Mouse (Mus musculus): Measurements from ENCODE around the gene Map3k3. TPM values are rescaled to one million over a fixed set of nuclear protein-coding genes. Genes with fewer than 3 reads are reported as not detected.
"Not testable (repeated sequence)": the region's sequence is repeated elsewhere in the genome, so short reads cannot be mapped to it uniquely, and the experiment has no call there.

The Map3k3 gene
- polyA plus RNA-seq, 1 experiment from 2014 or later = 14.7 TPM

DNA sequence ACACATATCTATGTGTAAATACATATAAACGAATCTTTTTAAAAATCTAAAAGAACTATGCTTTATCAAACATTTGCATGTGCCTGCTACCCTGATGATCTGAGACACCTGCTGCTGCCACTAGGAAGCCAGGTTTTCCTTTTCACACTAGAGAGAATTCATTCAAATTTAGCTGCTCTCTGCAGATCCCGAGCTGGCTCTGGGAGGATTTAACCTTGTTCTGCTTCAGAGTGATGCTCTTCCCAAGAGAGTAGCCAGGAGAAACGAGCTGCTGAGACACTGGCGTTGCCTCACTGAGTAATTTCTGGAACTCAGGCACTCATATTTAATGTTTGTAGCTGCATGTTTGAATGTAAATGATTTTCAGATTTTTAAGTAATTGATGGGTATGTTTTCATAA, 40.4 kb downstream of the Map3k3 start:
- Histone ChIP-seq H3K4me3 (replicated peaks; ENCODE audit: low read length) (no peak overlapping the region), H3K27ac (ENCODE audit: low read length) (no peak overlapping the region), H3K4me2 (ENCODE audit: low read length) (no peak overlapping the region), H3K9me3 (ENCODE audit: control insufficient read depth, low read length) (no peaks in the 10 kb centered on the region), H3K4me1 (replicated peaks; ENCODE audit: control insufficient read depth, insufficient read depth, low read length) (no peaks in the 10 kb centered on the region), H3K9ac (replicated peaks; ENCODE audit: low read depth, low read length) (no peak overlapping the region), H3K27me3 (replicated peaks; ENCODE audit: control insufficient read depth, insufficient read depth, low read length) (no peaks in the 10 kb centered on the region), H3K36me3 (ENCODE audit: control insufficient read depth, insufficient read depth) (peaks cover 13% of the 10 kb centered on the region; the same call in 1 of the 2 replicates)
- no peak for ATAC-seq
- 73% methylated on average over 4 of the region's 4 CpGs for WGBS

DNA sequence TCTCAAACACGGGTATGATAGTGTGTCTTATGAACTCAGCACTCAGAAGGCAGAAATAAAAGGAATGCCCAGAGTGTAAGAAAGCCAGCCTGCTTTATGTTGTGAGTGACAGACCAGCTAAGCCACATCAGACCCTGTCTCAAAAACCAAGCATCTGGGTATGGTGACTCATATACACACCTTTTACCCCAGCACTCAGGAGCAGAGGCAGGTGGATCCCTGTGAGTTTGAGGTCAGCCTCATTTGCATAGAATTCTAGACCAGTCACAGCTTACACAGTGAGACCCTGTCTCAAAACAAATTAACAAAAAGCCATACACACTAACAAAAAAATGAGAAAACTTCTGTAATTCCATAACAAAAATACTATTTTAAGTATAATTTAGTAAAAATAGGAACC, 41.4 kb downstream of the Map3k3 start:
- H3K9ac ChIP-seq (replicated peaks; ENCODE audit: low read depth, low read length) = no peak overlapping the region
- H3K36me3 ChIP-seq (ENCODE audit: control insufficient read depth, insufficient read depth) = peaks cover 13% of the 10 kb centered on the region; the same call in 1 of the 2 replicates
- 70% methylated on average over 1 of the region's 1 CpGs for WGBS
- no peaks in the 10 kb centered on the region for H3K4me1 ChIP-seq (replicated peaks; ENCODE audit: control insufficient read depth, insufficient read depth, low read length)
- no peaks in the 10 kb centered on the region for H3K27me3 ChIP-seq (replicated peaks; ENCODE audit: control insufficient read depth, insufficient read depth, low read length)
- no peak overlapping the region for H3K4me2 ChIP-seq (ENCODE audit: low read length)
- H3K27ac ChIP-seq (ENCODE audit: low read length) = no peak overlapping the region
- no peaks in the 10 kb centered on the region for H3K9me3 ChIP-seq (ENCODE audit: control insufficient read depth, low read length)
- no peak for ATAC-seq
- no peak overlapping the region for H3K4me3 ChIP-seq (replicated peaks; ENCODE audit: low read length)

- peaks cover 13% of the 10 kb centered on the region; the same call in 1 of the 2 replicates for H3K36me3 ChIP-seq (ENCODE audit: control insufficient read depth, insufficient read depth)
- not testable (repeated sequence) for H3K4me1 ChIP-seq (replicated peaks; ENCODE audit: control insufficient read depth, insufficient read depth, low read length); H3K27me3 ChIP-seq (replicated peaks; ENCODE audit: control insufficient read depth, insufficient read depth, low read length); H3K9ac ChIP-seq (replicated peaks; ENCODE audit: low read depth, low read length); H3K4me2 ChIP-seq (ENCODE audit: low read length); H3K9me3 ChIP-seq (ENCODE audit: control insufficient read depth, low read length); H3K4me3 ChIP-seq (replicated peaks; ENCODE audit: low read length); ATAC-seq; H3K27ac ChIP-seq (ENCODE audit: low read length)
- WGBS = 96% methylated on average over 4 of the region's 6 CpGs
Measured at GRCm38 (mm10) chr11:106126727-106127373, 42.4 kb downstream of the Map3k3 start.

GRCm38 (mm10) chr11:106129477-106129876, 45.1 kb downstream of the Map3k3 start:
- WGBS = 98% methylated on average over 1 of the region's 1 CpGs
- no peak for ATAC-seq
- H3K36me3 ChIP-seq (ENCODE audit: control insufficient read depth, insufficient read depth) = 0 out of 2 replicates have a peak, but pooled peaks cover 4% of the 10 kb centered on the region

GRCm38 (mm10) chr11:106132516-106132915, 48.1 kb downstream of the Map3k3 start:
- ATAC-seq = no peak
- Histone ChIP-seq H3K4me3 (replicated peaks; ENCODE audit: low read length) (no peak overlapping the region), H3K4me1 (replicated peaks; ENCODE audit: control insufficient read depth, insufficient read depth, low read length) (peaks cover 5% of the 10 kb centered on the region), H3K27me3 (replicated peaks; ENCODE audit: control insufficient read depth, insufficient read depth, low read length) (no peaks in the 10 kb centered on the region), H3K36me3 (ENCODE audit: control insufficient read depth, insufficient read depth) (no peaks in the 10 kb centered on the region; the same call in 1 of the 2 replicates), H3K9me3 (ENCODE audit: control insufficient read depth, low read length) (no peaks in the 10 kb centered on the region), H3K27ac (ENCODE audit: low read length) (no peak overlapping the region), H3K9ac (replicated peaks; ENCODE audit: low read depth, low read length) (no peak overlapping the region), H3K4me2 (ENCODE audit: low read length) (no peak overlapping the region)
- WGBS = 94% methylated on average over 5 of the region's 5 CpGs

More at GRCm38 (mm10) chr11:106129477-106129876, 45.1 kb downstream of the Map3k3 start:
- Histone ChIP-seq H3K9me3 (ENCODE audit: control insufficient read depth, low read length) (no peaks in the 10 kb centered on the region), H3K9ac (replicated peaks; ENCODE audit: low read depth, low read length) (no peak overlapping the region), H3K4me2 (ENCODE audit: low read length) (no peak overlapping the region), H3K4me1 (replicated peaks; ENCODE audit: control insufficient read depth, insufficient read depth, low read length) (no peaks in the 10 kb centered on the region), H3K4me3 (replicated peaks; ENCODE audit: low read length) (no peak overlapping the region), H3K27ac (ENCODE audit: low read length) (no peak overlapping the region), H3K27me3 (replicated peaks; ENCODE audit: control insufficient read depth, insufficient read depth, low read length) (no peaks in the 10 kb centered on the region)

DNA sequence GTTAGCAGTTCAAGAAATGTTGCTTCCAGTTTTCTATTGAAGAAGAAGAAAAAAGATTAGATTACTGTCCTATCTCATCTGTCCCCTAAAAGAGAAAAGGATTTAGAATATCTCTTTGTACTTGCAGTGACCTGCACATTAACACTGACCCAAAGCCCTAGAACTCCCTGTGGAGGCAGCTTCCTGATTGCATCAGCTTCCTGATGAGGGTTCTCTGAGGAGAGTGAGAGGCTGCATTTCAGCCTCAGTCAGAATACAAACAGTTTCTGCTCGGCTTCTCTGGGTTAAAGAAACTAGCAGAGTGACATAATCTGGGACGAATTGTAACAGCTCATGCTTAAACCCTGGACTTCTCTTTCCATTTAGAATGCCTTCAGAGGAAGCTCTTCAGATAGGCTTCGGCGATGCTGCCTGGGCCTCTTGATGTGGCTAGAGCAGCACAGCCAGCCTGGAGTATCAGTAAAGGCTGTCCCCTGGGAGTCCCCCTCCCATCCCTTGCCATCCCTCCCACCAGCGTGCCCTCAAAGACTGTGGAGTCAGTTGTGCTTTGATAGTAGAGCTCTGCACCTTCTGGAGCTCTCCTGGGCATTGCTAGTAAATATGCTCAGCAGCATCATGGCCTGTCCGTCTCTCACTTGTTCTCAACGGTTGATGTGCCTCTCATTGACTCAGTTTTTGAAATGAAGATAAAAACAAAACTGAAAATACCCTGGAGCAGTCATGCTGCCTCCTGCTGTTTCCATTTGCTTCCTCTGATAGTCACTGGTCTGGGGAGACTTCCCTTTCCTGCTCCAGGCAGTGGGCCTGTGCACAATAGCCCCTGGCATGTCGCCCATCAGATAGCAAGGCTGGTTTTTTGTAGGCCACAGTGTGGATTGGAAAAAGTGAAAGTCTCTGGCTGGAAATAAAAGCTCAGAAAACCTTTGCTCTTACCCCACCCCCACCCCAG, 50.4 kb downstream of the Map3k3 start:
- 0 out of 2 replicates have a peak overlapping the region, but pooled peaks have one; percentile 35 for H3K9ac ChIP-seq (replicated peaks; ENCODE audit: low read depth, low read length)
- 0 out of 2 replicates have a peak, but pooled peaks have one; percentile 10 for ATAC-seq
- no peaks in the 10 kb centered on the region for H3K9me3 ChIP-seq (ENCODE audit: control insufficient read depth, low read length)
- peak overlapping the region; percentile 76 for H3K27ac ChIP-seq (ENCODE audit: low read length)
- whole genome bisulfite sequencing = 39% methylated on average over 8 of the region's 8 CpGs
- no peaks in the 10 kb centered on the region for H3K27me3 ChIP-seq (replicated peaks; ENCODE audit: control insufficient read depth, insufficient read depth, low read length)
- H3K4me2 ChIP-seq (ENCODE audit: low read length) = no peak overlapping the region
- no peak overlapping the region for H3K4me3 ChIP-seq (replicated peaks; ENCODE audit: low read length)
- H3K36me3 ChIP-seq (ENCODE audit: control insufficient read depth, insufficient read depth) = no peaks in the 10 kb centered on the region; the same call in 1 of the 2 replicates
- H3K4me1 ChIP-seq (replicated peaks; ENCODE audit: control insufficient read depth, insufficient read depth, low read length) = peaks cover 5% of the 10 kb centered on the region

DNA sequence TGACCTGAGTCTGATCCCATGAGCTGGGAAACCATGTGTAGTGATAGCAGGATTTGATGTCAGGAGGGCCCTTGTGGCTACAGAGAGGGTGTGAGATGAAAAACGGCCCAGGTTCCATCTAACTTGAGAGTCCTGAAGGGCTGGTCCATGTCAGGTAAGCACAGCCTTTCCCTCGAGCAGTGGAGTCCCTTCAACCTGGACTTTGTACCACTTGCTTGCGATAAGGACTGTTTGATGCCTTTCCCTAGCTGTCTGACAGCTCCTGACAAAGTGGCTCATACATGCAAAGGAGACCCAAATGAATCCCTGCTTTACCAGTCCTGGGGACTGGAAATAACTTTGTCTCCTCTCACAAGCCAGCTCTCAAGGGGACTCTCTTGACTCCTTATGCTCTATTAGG, 66.8 kb downstream of the Map3k3 start:
- H3K36me3 ChIP-seq (ENCODE audit: control insufficient read depth, insufficient read depth) = peaks cover 28% of the 10 kb centered on the region
- WGBS = 90% methylated on average over 3 of the region's 3 CpGs
- H3K4me3 ChIP-seq (replicated peaks; ENCODE audit: low read length) = no peak overlapping the region

DNA sequence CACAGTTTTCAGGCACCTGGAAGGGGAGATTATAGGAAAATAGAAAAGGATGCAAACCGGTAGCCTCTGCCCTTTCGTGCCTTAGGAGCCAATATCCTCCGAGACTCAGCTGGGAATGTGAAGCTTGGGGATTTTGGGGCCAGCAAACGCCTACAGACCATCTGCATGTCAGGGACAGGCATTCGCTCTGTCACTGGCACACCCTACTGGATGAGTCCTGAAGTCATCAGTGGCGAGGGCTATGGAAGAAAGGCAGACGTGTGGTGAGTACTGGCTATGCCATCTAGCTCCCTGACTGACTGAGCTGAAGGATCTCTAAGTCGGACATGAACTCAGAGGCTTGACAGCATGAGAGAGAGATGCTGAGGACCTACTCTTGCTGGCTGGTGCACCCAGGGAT, 67.7 kb downstream of the Map3k3 start:
- peaks cover 36% of the 10 kb centered on the region for H3K36me3 ChIP-seq (ENCODE audit: control insufficient read depth, insufficient read depth)
- ATAC-seq = no peak
- WGBS = 77% methylated on average over 8 of the region's 8 CpGs
- H3K27me3 ChIP-seq (replicated peaks; ENCODE audit: control insufficient read depth, insufficient read depth, low read length) = no peaks in the 10 kb centered on the region
- H3K9me3 ChIP-seq (ENCODE audit: control insufficient read depth, low read length) = no peaks in the 10 kb centered on the region
- H3K4me1 ChIP-seq (replicated peaks; ENCODE audit: control insufficient read depth, insufficient read depth, low read length) = peaks cover 5% of the 10 kb centered on the region
- no peak overlapping the region for H3K27ac ChIP-seq (ENCODE audit: low read length)
- no peak overlapping the region for H3K4me3 ChIP-seq (replicated peaks; ENCODE audit: low read length)
- H3K9ac ChIP-seq (replicated peaks; ENCODE audit: low read depth, low read length) = no peak overlapping the region
- H3K4me2 ChIP-seq (ENCODE audit: low read length) = no peak overlapping the region

More for the DNA sequence above, 66.8 kb downstream of the Map3k3 start:
- H3K4me1 ChIP-seq (replicated peaks; ENCODE audit: control insufficient read depth, insufficient read depth, low read length) = peaks cover 2% of the 10 kb centered on the region; the same call in 1 of the 2 replicates
- H3K27me3 ChIP-seq (replicated peaks; ENCODE audit: control insufficient read depth, insufficient read depth, low read length) = no peaks in the 10 kb centered on the region
- no peaks in the 10 kb centered on the region for H3K9me3 ChIP-seq (ENCODE audit: control insufficient read depth, low read length)
- no peak overlapping the region for H3K9ac ChIP-seq (replicated peaks; ENCODE audit: low read depth, low read length)
- H3K27ac ChIP-seq (ENCODE audit: low read length) = no peak overlapping the region
- no peak for ATAC-seq
- no peak overlapping the region for H3K4me2 ChIP-seq (ENCODE audit: low read length)

GRCm38 (mm10) chr11:106154091-106154490, 69.7 kb downstream of the Map3k3 start:
- peaks cover 39% of the 10 kb centered on the region for H3K36me3 ChIP-seq (ENCODE audit: control insufficient read depth, insufficient read depth)
- no peak for ATAC-seq

More at GRCm38 (mm10) chr11:106154091-106154490, 69.7 kb downstream of the Map3k3 start:
- Histone ChIP-seq H3K27ac (ENCODE audit: low read length) (no peak overlapping the region), H3K9ac (replicated peaks; ENCODE audit: low read depth, low read length) (no peak overlapping the region), H3K4me3 (replicated peaks; ENCODE audit: low read length) (no peak overlapping the region), H3K4me1 (replicated peaks; ENCODE audit: control insufficient read depth, insufficient read depth, low read length) (peaks cover 17% of the 10 kb centered on the region), H3K27me3 (replicated peaks; ENCODE audit: control insufficient read depth, insufficient read depth, low read length) (no peaks in the 10 kb centered on the region), H3K9me3 (ENCODE audit: control insufficient read depth, low read length) (no peaks in the 10 kb centered on the region), H3K4me2 (ENCODE audit: low read length) (no peak overlapping the region)
- 76% methylated on average over 5 of the region's 5 CpGs for WGBS
